Mouse (Mus musculus) left cerebral cortex, postnatal 25 days (tissue): ENCODE data around the gene Capzb. TPM values are rescaled to one million over a fixed set of nuclear protein-coding genes. Genes with fewer than 3 reads are reported as not detected.

ENCODE experiments used
- DNase-seq, 2 experiments: peaks; one replicate each; pipeline ENCODE4 v3.0.0; 2022; ENCODE audit warnings: low spot score in 2 of 2, mixed read lengths in 1 of 2
- intact Hi-C: fragments of 180-260 bp; cut with DNase I; formaldehyde crosslinking; loops from one replicate; pipeline ENCODE4 v1.15.1; 2025
- microRNA-seq, 2 experiments: library from miRNA; unstranded; fragments of <30 nt; microRNA quantifications; one replicate each; pipeline ENCODE4 v1.2.0; 2022
- total RNA-seq, 2 experiments: library from RNA; stranded (reverse); gene quantifications; 2 replicates each; pipeline ENCODE4 v1.2.3; 2021

Gene Capzb
- total RNA-seq, 2 experiments from 2014 or later = 350 to 351 TPM

- intact Hi-C loops = loop anchor here (5.0 kb wide), 1 partner anchor 247 kb away; no protein-coding TSS in a partner anchor
- no peak for DNase-seq
Measured at GRCm38 (mm10) chr4:139334631-139335295, 142.1 kb downstream of the Capzb start.

GRCm38 (mm10) chr4:139335507-139335906 lies 142.8 kb downstream of the Capzb start:
- intact Hi-C loops = no loop called here
- DNase-seq = no peak

GRCm38 (mm10) chr4:139336822-139337483 lies 144.3 kb downstream of the Capzb start:
- peak; percentile 39 for DNase-seq
- intact Hi-C loops = no loop called here

- intact Hi-C loops = no loop called here
- no peak for DNase-seq
Measured at GRCm38 (mm10) chr4:139338145-139338544, 145.4 kb downstream of the Capzb start.

GRCm38 (mm10) chr4:139340835-139341234 lies 148.1 kb downstream of the Capzb start:
- DNase-seq = no peak
- intact Hi-C loops = no loop called here

Small RNA genes within 50 kb of the gene (microRNA-seq; reads per million reads assigned to microRNA genes)
- gene Gm24245 (0 reads per million in 2 experiments), gene Gm25732 (0.25 to 1.3 reads per million in 2 experiments)

Other genes starting within 250 kb of the Capzb start
- not detected for gene Rnf186, start 225.8 kb upstream of the Capzb start, total RNA-seq
- 1 to 10 TPM; 2.2 to 3.7 TPM for gene Tmco4, start 220.0 kb upstream of the Capzb start, total RNA-seq
- gene Htr6, start 117.3 kb upstream of the Capzb start, total RNA-seq = 1 to 10 TPM; 6.4 to 6.6 TPM
- gene Nbl1, start 99.9 kb upstream of the Capzb start, total RNA-seq = 10 to 100 TPM; 65.9 to 78.4 TPM
- gene Minos1, start 61.8 kb upstream of the Capzb start, total RNA-seq = 100 to 1,000 TPM; 215 to 218 TPM
- gene Pqlc2, start 117.8 kb downstream of the Capzb start, total RNA-seq = 10 to 100 TPM; 12.6 to 13.0 TPM
- 10 to 100 TPM; 24.4 to 30.1 TPM for gene Akr7a5, start 117.8 kb downstream of the Capzb start, total RNA-seq
- gene Mrto4, start 159.7 kb downstream of the Capzb start, total RNA-seq = 10 to 100 TPM; 43.3 to 45.7 TPM
- 10 to 100 TPM; 80.2 to 86.8 TPM for gene Emc1, start 159.7 kb downstream of the Capzb start, total RNA-seq
- 100 to 1,000 TPM; 172 to 174 TPM for gene Ubr4, start 159.7 kb downstream of the Capzb start, total RNA-seq